Mouse (Mus musculus): ENCODE data around the gene Gpc6. TPM values are rescaled to one million over a fixed set of nuclear protein-coding genes. Genes with fewer than 3 reads are reported as not detected.
A peak's percentile ranks its signal among the peaks of the same experiment; 100 is the strongest.

The Gpc6 gene
- total RNA-seq, 2 experiments from 2014 or later: 9.0 to 11.0 TPM

DNA sequence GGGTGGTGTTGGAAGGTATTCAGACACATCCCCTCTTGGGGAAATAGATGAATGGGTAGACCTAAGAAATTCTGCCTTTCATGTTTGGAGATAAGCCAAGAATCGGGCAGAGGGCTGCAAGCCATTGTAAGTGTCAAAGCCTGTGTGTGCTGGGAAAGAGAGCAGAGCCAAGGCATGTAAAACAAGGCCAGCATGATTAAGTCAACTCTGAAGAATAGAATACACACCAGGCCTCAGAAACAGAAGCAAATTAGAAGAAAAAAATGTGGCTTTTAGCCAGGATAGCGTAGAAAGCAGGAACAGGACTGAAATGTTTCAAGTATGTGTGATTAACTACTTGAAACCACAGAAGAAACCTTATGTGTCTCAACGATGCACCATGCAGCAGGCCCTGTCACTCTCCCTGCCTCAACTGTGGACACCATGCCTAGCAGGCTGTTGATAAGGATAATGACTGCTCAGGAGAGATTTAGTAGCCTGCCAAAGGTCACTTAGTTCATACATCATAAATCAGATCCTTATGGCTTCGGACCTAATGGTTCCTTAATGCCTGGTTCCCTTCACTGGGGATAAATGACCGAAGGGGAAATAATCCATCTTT, 756.3 kb downstream of the Gpc6 start:
- no peak for DNase-seq (ENCODE audit: low spot score in 2 of 2)

DNA sequence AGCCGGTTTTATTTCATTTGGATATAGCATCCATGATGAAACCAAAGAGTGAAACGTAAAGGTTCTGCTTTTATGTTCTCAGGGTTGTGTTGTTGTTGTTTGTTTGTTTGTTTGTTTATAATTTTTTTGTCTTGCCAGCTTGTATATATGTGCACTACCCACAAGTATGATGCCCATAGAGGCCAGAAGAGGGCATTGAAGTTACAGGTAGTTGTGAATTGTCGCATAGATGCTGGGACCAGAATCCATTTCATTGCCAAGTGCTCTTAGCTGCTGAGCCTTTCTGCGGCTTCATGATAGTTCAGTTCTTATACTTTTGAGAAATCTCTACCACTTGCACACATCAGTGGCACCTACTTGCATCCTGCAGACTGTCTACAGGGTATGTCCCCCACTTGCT, 758.0 kb downstream of the Gpc6 start:
- DNase-seq (ENCODE audit: low spot score in 2 of 2): no peak

DNA sequence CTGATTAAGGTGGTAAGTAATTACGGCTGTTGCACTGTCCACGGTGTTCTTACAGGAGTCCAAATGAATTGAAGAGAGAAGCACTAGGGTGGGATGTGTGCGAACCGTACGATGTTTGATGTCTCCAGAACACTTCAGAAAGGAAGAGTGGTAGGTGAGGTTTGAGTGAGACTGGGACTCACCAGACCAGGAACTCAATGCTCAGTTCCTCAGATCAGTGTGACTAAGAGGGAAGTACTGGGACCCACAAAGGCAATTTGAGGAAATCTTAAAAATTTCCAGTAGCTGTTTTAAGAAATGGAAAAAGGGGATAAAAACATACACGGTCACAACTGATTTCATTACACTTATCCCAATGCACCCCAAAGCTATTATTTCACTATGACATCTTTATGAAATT, 764.7 kb downstream of the Gpc6 start:
- no peak for DNase-seq (ENCODE audit: low spot score in 2 of 2)

DNA sequence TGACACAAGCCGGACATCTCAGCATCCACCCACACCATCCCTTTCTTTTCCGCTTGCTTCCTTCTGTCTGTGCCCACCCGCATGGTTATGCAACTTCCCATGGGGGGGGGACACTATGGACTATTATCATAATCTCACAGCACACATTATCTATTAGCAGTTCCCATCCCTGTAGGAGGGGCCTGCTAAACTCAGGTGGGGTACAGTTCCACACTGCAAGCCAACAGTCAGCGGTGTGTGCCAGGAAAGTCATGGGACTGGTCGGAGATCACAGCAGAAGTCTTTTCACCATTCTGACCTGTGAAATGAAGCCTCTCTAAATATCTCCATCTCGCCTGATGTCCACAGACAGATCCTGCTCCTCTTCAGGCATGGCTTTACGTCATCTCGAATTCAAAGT, 770.5 kb downstream of the Gpc6 start:
- DNase-seq (ENCODE audit: low spot score in 2 of 2): no peak

DNA sequence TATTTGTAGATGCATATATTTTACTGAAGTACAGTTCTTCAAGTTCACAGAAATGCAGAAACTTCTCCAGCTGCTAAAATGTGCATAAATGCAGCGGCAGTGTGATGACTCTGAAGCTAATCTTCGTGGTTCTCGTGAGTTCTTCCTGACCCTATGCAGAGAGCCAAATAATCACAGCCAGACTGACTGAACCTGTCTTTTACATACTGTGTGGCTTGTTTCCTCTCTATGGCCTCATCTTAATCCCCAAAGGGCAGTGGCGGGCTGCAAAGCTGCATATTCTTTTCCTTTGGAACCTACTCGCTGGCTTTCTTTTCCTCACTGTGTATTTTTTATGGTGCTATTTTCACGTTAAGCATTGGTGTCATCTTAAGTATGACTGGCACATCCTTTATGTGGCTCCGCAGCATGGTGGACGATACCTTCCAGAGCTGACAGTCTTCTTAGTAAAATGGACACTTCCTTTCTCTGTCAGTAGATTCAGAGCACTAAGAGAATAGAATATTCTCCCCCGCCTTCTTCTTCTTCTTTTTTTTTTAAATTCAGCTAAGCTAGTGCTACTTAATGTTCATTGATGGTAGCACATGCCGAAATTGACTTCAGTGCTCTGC, 775.7 kb downstream of the Gpc6 start:
- DNase-seq (ENCODE audit: low spot score in 2 of 2): no peak

DNA sequence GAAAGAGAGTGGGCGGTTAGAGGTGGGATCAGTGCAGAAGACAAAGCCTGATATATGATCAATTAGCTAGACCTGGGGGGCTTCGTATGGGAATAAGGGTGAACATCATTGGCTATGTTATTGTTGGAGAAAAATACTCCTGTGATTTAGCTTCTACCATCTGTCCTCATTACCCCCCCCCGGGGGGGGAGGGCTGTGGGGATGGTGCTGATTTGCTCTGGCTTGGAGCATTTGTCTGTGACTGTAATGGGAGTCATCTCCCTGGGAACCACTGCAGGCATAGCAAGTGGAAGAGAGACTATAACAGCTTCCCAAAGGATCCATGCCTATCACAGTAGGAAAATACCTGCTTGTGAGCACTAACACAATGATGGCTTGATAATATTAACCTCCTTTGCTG, 783.7 kb downstream of the Gpc6 start:
- DNase-seq (ENCODE audit: low spot score in 2 of 2): no peak

DNA sequence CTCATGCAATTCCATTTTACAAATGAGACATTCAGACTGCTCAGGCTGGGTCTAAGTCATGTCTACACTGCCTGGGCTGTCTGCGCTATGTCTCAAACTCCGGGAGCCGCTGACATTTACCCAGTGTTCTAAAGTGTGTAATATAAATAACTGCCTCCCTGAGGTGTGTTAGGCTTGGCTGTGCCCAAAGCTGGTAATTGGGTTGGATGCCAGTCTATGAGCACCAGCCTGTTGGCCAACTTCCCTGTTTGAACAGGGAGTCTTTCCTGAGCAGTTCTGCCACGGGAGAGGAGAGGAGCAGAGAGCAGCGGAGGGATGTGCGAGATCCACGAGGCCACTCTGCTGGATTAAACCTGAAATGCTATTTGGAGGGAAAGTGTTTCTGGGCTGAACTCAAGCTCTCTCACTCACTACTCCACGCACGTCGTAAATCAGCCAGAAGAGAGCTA, 785.4 kb downstream of the Gpc6 start:
- peak in 1 of 2 experiments; percentile 10 for DNase-seq (ENCODE audit: low spot score in 2 of 2)

DNA sequence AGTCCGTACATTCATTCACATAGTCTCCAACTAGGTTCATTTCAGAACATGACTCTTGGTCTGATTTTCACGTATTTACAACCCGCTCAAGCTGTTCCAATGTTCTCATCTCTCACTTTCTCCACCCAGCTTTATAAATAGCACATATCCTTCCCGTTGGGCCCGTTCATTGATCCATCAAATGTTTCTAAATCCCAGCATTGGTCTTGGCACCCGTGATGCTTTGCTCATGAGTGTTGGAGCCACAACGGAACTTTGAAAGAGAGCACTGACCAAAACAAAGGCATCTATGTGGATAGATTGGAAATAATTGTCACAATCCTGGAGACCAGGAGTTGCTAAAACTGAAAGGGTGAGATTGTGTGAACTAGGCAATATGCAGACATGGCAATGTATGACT, 787.2 kb downstream of the Gpc6 start:
- DNase-seq (ENCODE audit: low spot score in 2 of 2): no peak

DNA sequence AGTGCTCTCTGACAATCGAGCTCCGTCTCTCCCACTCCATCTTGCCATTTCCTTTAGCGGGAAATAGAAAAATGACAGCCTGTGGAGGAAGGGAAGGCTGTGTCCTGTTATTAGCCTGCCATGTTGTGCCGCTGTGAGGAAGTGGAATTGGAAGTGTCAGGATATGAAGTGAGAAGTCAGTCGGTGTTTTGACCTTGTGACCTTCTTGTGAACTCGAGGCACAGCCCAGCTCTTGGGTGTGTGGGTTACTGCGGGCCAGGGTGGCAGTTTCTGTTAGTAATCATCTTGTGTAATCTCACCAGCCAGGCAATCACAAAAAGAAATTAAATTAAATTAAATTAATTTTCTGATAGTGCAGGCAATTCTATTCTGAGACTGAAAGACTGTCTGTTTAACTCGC, 789.0 kb downstream of the Gpc6 start:
- DNase-seq (ENCODE audit: low spot score in 2 of 2): no peak

DNA sequence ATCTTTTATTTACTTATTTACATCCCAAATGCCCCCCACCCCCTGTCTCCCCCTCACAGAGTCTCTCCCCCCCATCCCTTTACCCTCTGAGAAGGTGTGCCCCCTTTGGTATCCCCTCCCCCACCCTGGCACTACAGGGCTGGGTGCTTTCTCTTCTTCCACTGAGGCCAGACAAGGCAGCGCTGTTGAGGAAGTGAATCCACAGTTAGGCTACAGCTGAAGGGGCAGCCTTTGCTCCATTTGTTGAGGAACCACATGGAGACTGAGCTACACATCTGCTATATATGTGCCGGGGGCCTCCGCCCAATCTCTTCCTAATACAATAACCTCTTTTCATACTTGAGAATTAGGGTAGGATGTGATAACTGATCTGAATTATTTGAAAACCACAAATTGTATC, 791.2 kb downstream of the Gpc6 start:
- DNase-seq (ENCODE audit: low spot score in 2 of 2): no peak

DNA sequence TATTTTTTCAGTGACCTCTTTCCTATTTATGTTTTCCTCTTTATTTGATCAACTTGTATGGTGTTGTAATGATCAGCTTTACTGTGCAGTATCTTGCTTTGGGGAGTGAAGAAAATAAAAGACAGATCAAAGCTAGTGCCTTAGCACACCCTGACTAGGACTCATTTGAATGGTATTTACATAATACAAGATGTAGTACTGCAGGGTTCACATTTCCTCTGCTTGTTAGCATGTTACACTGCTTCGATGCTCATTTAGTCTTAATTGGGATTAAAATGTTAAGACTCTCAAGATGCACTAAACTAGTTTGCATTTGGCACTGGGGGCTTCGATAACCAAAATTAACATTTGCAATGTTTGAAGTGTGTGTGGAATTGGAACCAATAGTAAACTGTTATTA, 803.6 kb downstream of the Gpc6 start:
- no peak for DNase-seq (ENCODE audit: low spot score in 2 of 2)

DNA sequence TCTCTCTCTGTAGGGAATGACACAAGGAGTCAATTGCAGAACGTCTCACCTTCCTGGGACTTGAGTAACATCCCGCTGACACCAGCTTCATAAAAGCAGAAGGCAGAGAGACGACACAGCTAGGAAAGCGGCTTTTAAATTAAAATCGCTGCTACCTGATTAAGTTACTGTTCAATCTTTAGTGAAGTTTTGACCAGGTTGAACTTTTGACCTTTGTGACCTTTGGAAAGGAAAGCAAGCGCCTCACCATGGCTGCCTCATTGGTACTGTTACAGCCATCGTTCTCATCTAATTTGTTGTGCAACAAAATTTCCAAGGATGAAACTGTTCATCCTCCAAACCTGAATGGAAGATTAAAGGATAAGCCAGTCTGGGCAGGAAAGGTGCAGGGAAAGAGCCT, 830.1 kb downstream of the Gpc6 start:
- DNase-seq (ENCODE audit: low spot score in 2 of 2): no peak

DNA sequence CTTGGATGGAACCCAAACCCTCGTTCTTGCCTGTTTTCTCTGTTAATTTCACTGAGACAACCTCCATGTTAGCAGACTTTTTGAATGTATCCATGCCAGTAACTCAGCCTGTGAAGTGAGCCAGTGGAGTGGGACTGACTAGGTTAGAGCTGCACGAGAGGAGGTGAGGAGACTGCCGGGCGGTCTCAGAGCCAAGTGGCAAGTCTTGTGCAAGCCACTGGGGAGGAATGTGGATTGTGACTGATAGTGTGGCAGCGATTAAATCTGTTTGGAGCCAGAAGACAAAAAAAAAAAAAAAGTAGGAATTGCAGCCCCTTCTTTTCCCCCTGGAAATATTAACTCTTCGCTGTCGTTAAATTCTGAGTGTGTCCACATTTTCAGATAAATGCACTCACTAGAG, 831.4 kb downstream of the Gpc6 start:
- no peak for DNase-seq (ENCODE audit: low spot score in 2 of 2)

DNA sequence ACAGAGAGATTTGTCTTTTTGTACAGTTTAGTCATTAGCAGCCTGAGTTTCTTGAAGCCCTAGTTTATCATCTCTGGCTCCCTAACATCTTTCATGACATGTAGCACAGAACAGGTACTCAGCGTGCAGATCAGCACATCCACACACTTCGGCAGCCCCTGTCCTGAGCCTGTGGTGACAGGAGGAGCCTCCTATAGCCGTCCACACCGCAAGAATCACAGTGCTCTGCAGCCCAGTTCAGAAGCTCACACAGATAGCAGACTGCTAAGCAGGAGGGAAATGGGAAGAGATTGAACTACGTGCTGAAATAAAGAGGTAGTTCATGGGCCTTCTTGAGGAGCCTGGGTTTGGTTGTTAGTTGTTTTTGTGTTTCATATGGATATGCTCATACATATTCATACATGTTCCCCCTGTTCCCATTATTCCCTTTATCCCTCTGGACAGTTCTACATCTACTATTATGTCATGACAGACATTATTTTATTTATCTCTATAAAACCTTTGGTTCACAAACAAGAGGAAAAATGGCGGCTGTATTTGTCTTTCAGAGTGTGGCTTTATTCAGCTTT, 832.8 kb downstream of the Gpc6 start:
- DNase-seq (ENCODE audit: low spot score in 2 of 2): no peak

DNA sequence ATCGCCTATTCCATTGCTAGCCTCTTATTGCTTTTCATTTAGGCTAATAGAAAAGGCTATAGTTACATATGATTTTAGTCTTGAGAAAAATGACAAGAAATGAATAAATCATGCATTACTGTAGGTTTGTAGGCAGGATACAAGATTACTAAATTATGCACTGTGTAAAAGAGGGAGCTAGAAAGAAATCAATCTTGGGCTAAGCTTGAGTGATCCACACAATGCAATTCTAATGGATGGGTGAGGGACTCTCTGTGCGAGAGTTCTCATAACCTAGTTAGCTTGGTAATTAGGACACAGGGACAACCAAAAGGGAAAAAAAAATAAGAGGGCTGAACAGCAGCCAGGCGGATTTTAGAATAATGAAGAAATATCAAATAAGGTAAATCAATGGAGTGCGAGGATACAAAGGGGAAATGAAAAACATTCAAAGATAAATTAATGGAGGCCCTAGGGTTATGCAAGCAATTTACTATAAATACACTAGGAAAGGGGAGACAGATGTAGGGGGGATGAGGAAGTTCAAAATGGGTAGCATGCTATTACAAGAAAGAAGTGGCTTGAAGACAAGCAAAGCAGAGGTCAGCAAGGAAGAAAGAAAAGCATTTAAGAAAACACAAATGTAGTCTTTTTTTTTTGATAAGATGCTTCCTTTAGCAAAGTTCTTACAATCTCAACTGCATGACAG, 835.9 kb downstream of the Gpc6 start:
- DNase-seq (ENCODE audit: low spot score in 2 of 2): no peak

DNA sequence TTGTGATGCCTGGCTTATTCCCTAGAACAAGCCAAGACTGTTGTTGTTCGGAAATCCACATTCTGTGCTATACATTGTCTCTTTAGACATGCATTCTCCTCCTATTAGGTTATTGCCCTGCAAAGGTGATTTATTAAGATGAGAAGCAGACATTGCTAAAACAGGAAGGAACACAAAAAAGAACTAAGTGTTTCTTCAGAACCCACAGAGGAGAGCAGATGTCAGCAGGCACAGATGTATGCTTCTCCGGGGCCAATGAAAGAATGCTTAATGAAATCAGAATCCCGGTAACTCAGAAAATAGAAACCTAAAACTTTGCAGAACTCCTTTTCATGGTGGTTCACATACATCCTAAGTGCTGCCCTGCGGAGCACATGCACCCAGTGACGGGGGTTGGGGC, 837.8 kb downstream of the Gpc6 start:
- DNase-seq (ENCODE audit: low spot score in 2 of 2): no peak

DNA sequence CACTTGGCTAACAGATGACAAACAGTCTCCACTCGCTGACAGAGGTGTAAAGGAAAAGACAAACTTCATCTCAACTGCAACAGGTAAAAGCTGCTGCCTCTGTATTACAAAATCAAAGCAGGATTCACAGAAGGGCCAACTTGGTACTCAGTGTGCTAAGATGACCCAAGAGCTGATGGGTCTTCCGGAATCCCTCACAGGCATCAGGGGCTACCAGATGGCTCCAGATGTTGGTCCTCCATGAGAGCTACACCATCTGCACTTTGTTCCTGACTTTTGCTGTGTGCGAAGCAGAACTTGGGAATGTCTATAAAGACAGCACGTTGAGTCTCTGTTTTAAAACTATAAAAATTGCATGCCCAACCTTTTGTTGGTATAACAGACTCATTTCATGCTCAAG, 842.7 kb downstream of the Gpc6 start:
- no peak for DNase-seq (ENCODE audit: low spot score in 2 of 2)

DNA sequence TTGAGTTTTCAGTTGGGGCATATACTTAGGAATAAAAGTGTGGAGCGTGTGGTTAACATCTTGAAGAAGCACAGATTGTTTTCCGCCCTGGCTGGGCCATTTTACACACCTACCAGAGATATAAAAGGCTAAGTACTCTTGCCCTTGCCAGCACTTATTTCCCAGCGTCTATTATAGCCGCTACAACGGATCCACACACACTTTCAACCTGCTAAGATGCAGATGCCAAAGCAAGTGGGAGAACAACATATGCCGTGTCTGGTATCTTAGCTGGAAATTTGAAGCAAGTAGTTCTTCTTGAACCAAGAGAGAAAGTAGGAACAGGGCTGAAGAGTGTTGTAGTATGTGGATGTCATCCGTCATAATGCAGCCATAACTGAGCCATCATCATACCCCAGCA, 843.6 kb downstream of the Gpc6 start:
- DNase-seq (ENCODE audit: low spot score in 2 of 2): peak in 1 of 2 experiments; percentile 12

DNA sequence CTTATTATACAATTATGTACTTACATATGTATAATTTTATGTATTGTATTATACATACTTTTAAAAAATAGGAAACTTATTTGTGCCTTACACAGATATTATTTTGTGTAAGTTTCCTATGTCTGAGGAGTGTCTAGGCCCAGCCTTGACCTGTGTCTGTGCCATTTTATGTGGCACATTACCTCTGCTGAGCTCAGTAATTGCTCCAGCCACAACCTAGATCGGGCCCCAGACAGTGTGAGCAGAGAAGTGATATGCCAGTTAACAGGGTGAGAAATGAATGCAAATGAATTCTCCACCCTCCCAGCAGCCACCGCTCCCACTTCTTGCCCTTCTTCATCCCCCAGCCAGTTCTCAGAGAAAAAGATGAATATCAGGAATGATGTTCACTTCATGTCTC, 848.3 kb downstream of the Gpc6 start:
- DNase-seq (ENCODE audit: low spot score in 2 of 2): no peak

DNA sequence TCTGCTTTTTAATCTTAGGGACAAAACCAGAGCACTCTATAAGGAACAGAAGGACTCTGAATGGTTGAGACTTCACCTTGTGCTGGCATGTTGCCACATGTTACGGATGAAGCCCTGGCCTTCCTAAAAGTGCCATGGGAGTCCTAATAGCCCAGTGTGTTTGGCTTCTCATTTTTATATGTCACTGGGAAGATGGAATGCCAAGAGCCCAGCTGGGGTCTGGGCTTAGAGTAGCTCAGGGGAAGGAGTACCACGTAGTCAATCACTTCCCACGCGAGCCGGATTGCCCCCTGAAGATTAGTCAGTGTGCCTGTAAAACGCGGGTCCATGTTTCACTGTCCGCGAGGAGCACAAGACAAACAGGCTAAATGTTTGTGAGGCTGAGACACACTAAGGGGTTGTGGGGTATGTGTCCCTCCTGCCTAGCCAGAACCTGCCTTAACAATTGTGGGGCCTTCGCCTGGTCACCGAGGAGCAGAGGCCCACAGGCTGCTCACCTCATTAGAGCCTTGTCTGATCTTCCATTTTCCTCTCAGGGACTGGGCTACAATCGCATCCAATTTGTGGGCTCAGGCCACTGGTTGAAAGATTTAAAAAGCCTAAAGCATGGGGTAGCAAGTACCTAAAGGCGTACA, 852.9 kb downstream of the Gpc6 start:
- no peak for DNase-seq (ENCODE audit: low spot score in 2 of 2)

DNA sequence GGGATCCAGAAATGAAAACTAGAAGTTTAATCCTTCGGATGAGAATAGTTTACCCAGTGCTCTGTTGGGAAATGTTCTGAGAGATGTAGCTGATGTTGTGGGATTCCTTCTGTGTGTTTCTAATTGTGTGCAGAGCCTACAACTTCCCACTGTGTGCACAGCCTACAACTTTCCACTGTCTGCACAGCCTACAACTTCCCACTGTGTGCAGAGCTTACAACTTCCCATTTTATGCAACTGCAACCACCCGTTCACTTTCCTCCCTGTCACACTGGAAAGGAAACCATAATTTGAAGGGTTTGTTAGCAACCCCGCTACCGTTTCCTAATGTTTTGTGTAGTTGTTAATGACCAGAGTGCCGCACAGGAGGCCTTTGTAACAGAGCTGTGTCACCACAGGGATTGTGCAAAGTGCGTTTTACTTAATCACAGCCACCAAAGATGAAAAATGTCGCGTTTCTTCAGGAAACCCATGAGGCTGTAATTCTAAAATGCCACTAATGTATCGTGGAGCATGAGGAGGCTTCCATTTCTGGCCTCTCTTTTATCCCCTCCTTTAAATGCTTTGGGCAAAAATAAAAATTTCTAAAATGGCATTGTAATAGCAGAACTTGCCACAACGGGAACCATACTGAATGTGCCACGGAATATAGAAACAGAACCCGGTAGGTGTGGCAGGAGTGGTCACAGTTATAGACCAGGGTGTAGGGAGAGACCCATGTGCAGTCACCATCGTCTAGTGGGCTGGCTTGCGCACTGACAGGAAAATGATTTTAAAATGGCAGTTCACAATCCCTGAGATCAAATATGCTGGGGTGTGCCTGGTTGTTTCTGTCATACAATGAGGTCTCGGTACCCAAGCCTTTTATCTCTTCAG, 853.7 kb downstream of the Gpc6 start:
- DNase-seq (ENCODE audit: low spot score in 2 of 2): no peak
